In the genomic region with DNA sequence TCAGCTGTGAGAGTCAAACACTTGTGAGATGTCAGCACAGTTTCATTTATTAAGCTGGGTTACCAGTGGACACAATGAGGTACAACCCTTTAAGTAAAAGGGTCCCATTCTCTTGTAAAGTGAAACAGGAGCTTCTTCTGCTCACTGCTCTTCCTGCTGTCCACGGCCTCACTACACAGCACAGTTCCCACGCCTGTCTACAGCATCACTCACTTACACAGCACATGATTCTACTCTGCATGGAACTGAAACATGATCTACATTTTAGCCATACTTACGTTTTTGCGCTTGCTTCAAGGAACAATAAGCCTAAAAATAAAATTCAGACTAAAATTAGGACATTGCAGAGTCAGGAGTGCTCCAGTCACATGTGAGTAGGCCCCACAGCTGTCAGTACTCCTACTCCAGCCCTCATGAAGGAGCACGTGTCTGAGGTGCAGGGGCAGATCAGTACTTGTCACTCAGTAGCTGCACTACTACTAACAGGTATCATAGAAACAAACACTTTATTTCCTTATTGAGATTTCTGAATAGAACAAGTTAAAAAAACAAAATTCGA, we compare ENCODE assay signal across 22 mouse cellular contexts. TPM values are rescaled to one million over a fixed set of nuclear protein-coding genes. Genes with fewer than 3 reads are reported as not detected.
A peak's percentile ranks its signal among the peaks of the same experiment; 100 is the strongest.
DNase-seq lines count a peak whose midpoint lies in the region; ATAC-seq and TF ChIP-seq lines count a peak whose summit lies in the region.
"Had no signal": no experiment of that assay in that cellular context is flagged by ENCODE, and none has a peak within 500 bp of the region (broad histone marks: within the 10 kb centered on the region; RNA-seq: fewer than 3 reads in every experiment).

No protein-coding gene starts in this region.

- WGBS in embryonic facial prominence, embryonic 15.5 days: 74% methylated on average over 6 of the region's 6 CpGs
- 91% methylated on average over 6 of the region's 6 CpGs for WGBS in forebrain, embryonic 16.5 days

- peaks cover 53% of the 10 kb centered on the region for H3K36me3 ChIP-seq in embryonic facial prominence, embryonic 15.5 days
- H3K36me3 ChIP-seq in forebrain, embryonic 16.5 days (ENCODE audit: control insufficient read depth, insufficient read depth): peaks cover 12% of the 10 kb centered on the region

- no peaks in the 10 kb centered on the region for H3K9me3 ChIP-seq in embryonic facial prominence, embryonic 15.5 days (replicated peaks)
- no peaks in the 10 kb centered on the region for H3K9me3 ChIP-seq in forebrain, embryonic 16.5 days (ENCODE audit: control insufficient read depth, low read length)
- H3K9me3 ChIP-seq: embryonic facial prominence, embryonic 13.5 days; forebrain, embryonic 12.5 days; liver, embryonic 12.5 days; midbrain, embryonic 10.5 days; neural tube, embryonic 15.5 days had no signal

- peak; percentile 39; the same call in 1 of the 2 replicates for ATAC-seq in embryonic facial prominence, embryonic 15.5 days (ENCODE audit: insufficient number of reproducible peaks, low FRiP score, low TSS enrichment, low read depth)
- ATAC-seq in forebrain, embryonic 16.5 days: no peak
- ATAC-seq: activated CD4-positive, CD25-positive, alpha-beta regulatory T cell, adult 4 months; intestine, postnatal 0 days; liver, embryonic 12.5 days; Patski had no signal

- H3K4me3 ChIP-seq in left cerebral cortex, adult 2 months: no peak overlapping the region
- H3K4me3 ChIP-seq in embryonic facial prominence, embryonic 15.5 days (replicated peaks): no peak overlapping the region
- H3K4me3 ChIP-seq in forebrain, embryonic 16.5 days (replicated peaks; ENCODE audit: low read length): no peak overlapping the region
- H3K4me3 ChIP-seq: embryonic facial prominence, embryonic 13.5 days; forebrain, embryonic 12.5 days; liver, embryonic 12.5 days; midbrain, embryonic 10.5 days; neural tube, embryonic 15.5 days had no signal

- H3K4me1 ChIP-seq in embryonic facial prominence, embryonic 15.5 days: no peaks in the 10 kb centered on the region
- no peaks in the 10 kb centered on the region for H3K4me1 ChIP-seq in forebrain, embryonic 16.5 days (replicated peaks; ENCODE audit: control insufficient read depth, insufficient read depth, low read length)
- H3K4me1 ChIP-seq: embryonic facial prominence, embryonic 13.5 days; forebrain, embryonic 12.5 days; liver, embryonic 12.5 days; midbrain, embryonic 10.5 days; neural tube, embryonic 15.5 days had no signal

- no peak overlapping the region for H3K9ac ChIP-seq in embryonic facial prominence, embryonic 15.5 days
- H3K9ac ChIP-seq in forebrain, embryonic 16.5 days (replicated peaks; ENCODE audit: low read depth, low read length): no peak overlapping the region
- H3K9ac ChIP-seq: embryonic facial prominence, embryonic 13.5 days; forebrain, embryonic 12.5 days; hindbrain, embryonic 14.5 days; liver, embryonic 12.5 days; lung, embryonic 14.5 days; neural tube, embryonic 15.5 days had no signal

- H3K27me3 ChIP-seq in embryonic facial prominence, embryonic 15.5 days: no peaks in the 10 kb centered on the region
- no peaks in the 10 kb centered on the region for H3K27me3 ChIP-seq in forebrain, embryonic 16.5 days (replicated peaks; ENCODE audit: control insufficient read depth, insufficient read depth, low read length)
- H3K27me3 ChIP-seq: embryonic facial prominence, embryonic 13.5 days; forebrain, embryonic 12.5 days; liver, embryonic 12.5 days; neural tube, embryonic 15.5 days; Patski had no signal

- peak; percentile 44 for DNase-seq in heart, adult 8-10 months (ENCODE audit: low spot score)
- DNase-seq in heart, postnatal 14 days: no peak
- DNase-seq in left cerebral cortex, adult 9 months (ENCODE audit: low spot score in 2 of 2): peak; percentile 48 to 51
- DNase-seq in left cerebral cortex, adult 2 months (ENCODE audit: extremely low spot score in 1 of 2, low spot score in 2 of 2): no peak
- peak; percentile 32 for DNase-seq in skeletal muscle tissue, adult 2 months (ENCODE audit: low read depth, low spot score)
- DNase-seq: adrenal gland, postnatal 14 days; cerebellum, adult 2 months; lung, embryonic 14.5 days; lung, postnatal 4 days; thymus, postnatal 4 days had no signal

- no peak overlapping the region for H3K4me2 ChIP-seq in embryonic facial prominence, embryonic 15.5 days (replicated peaks)
- H3K4me2 ChIP-seq in forebrain, embryonic 16.5 days (ENCODE audit: low read length): no peak overlapping the region
- H3K4me2 ChIP-seq: embryonic facial prominence, embryonic 13.5 days; forebrain, embryonic 12.5 days; hindbrain, embryonic 14.5 days; liver, embryonic 12.5 days; lung, embryonic 14.5 days; neural tube, embryonic 15.5 days had no signal

- no peak overlapping the region for H3K27ac ChIP-seq in left cerebral cortex, adult 2 months
- H3K27ac ChIP-seq in embryonic facial prominence, embryonic 15.5 days (replicated peaks): no peak overlapping the region
- no peak overlapping the region for H3K27ac ChIP-seq in forebrain, embryonic 16.5 days (ENCODE audit: low read length)
- H3K27ac ChIP-seq: embryonic facial prominence, embryonic 13.5 days; forebrain, embryonic 12.5 days; hindbrain, embryonic 14.5 days; kidney, postnatal 0 days; liver, embryonic 12.5 days; midbrain, embryonic 10.5 days; neural tube, embryonic 15.5 days had no signal

- intact Hi-C loops in heart, postnatal 14 days (cut with DNase I): no loop called here
- intact Hi-C loops in left cerebral cortex, adult 2 months (cut with DNase I): no loop called here

- no peak for TF ChIP-seq CTCF in left cerebral cortex, adult 2 months (IDR thresholded peaks at IDR 0.05)

RNA-seq across cellular contexts. Expression of a gene that starts 17.7 kb away (rescaled TPM):
- 100 to 1,000 TPM; 120 to 139 (median 132) TPM for total RNA-seq in heart, adult 8-10 months (2022)
- total RNA-seq in heart, postnatal 14 days (2021): 100 to 1,000 TPM; 134 to 139 TPM
- 100 to 1,000 TPM; 219 to 229 TPM for total RNA-seq in left cerebral cortex, adult 2 months (2021)
- polyA plus RNA-seq in embryonic facial prominence, embryonic 15.5 days (2015; fragmentation: Nextera tagmentation; extraction: Ambion mirVana): 337 and 352 TPM in 2 replicates
- 405 and 452 TPM in 2 replicates for polyA plus RNA-seq in forebrain, embryonic 16.5 days (2015; fragmentation: Nextera tagmentation; extraction: Ambion mirVana)

Comparison
In these comparisons a context has a peak if more than half of its experiments do, and no peak if none do; other contexts are left out.
1. DNase-seq: peak in heart, adult 8-10 months (single experiment), left cerebral cortex, adult 9 months (2 of 2) and skeletal muscle tissue, adult 2 months (single experiment); none in heart, postnatal 14 days (0 of 2) and left cerebral cortex, adult 2 months (0 of 2).